Mouse (Mus musculus): ENCODE results near the gene Rbsn. TPM values are rescaled to one million over a fixed set of nuclear protein-coding genes. Genes with fewer than 3 reads are reported as not detected.

The Rbsn gene
- 6.2 and 7.1 TPM in 2 replicates for polyA plus RNA-seq (2012; rRNA removed)

DNA sequence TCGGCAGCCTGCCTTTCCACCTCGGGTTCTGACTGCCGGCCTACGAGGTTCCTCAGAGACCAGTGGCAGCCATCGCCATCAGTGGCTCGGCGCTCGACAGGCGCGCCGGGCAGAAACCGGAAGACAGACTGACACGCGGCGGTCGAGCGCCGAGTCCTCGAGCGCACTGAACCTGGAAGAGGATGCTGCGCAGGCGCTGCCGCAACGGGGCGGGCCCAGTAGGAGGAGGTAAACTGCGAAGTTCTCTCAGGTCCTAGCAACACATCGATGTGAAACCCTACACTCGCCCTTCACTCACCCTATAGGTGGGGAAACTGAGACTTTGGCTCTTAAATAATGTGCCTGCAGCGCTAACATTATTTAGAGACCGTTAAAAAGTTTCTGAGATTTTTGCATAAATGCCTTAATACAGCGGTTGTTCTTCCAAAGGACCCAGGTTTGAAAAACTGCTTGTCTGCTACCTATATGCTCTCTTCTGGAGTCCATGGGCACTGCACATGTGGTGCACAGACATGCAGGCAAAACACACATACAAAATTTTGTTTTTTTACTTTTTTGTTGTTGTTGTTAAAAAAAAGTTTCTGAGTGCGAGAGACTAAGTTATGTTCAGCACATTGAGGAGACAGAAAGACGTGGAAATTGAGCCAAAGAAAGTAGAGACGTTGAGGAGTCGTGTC lies at the start of gene Rbsn:
Gene Rbsn (minus strand): TSS at position 153 of the 677 bp plus-strand sequence.

DNA sequence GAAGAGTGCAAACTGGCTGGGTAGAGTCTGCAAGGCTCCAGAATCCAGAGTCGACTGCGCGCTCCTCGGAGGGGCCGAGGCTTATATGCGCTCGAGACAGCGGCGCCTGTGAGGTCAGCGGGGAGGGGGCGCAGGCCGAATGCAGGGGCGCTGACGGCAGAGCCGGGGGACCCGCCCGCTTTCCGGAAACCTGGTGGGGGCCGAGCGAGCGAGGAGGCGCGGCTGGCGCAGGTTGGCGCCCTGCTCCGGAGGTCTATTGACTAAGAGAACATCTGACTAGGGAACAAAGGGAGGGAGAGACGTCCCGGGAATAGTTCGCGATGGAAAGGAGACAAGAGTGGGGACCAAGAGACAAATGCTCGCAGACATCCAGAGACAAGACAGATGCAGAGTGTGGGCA lies 29.9 kb upstream of the Rbsn start, which contains the start of gene Trh:
Gene Trh (minus strand): TSS at position 60 of the 400 bp plus-strand sequence.

DNA sequence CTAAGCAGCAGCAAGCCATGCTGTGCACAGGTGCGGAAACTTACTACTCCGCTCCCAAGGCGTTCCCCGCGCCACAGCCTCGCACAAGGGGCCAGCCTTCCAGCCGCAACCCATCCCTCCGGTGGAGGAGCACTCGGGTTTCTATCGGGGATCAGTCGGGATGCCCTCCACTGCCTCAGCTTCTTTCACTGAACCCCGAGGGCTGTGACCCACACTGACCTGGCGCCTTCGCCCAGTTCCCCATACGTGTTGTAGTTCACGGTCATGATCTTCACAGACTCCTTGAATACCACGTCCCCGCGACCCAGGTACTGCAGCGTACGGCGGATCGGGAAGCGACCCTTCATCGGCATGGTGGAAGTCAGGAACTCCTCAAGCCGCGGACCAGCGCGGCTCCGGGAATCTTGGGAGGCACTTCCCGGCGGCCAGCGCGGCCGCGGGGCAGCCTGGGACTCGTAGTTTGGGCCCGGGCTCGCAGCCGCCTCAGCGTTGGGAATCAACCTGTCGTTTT lies 31.0 kb downstream of the Rbsn start, which contains the start of gene Mrps25:
Gene Mrps25 (minus strand): TSS at position 413 of the 511 bp plus-strand sequence.

Other genes starting within 250 kb of the Rbsn start
- 4.0 and 4.3 TPM in 2 replicates for gene Fgd5, start 236.0 kb downstream of the Rbsn start, polyA plus RNA-seq (2012; rRNA removed)
- gene Nr2c2, start 123.5 kb downstream of the Rbsn start, polyA plus RNA-seq (2012; rRNA removed), result 11.0 and 11.1 TPM in 2 replicates
- gene Mrps25, start 30.9 kb downstream of the Rbsn start, polyA plus RNA-seq (2012; rRNA removed), result 4.5 and 7.3 TPM in 2 replicates
- gene Trh, start 29.7 kb upstream of the Rbsn start, polyA plus RNA-seq (2012; rRNA removed), result not detected in 2 replicates

All from colon, adult 2 months (tissue).